Mouse (Mus musculus) spleen, adult 2 months (tissue): ENCODE results near the gene Zfp335.

Source experiments
- CTCF ChIP-seq: fragments of 200-500 bp; IDR thresholded peaks from 2 replicates; pipeline ENCODE4 v1.5.1; 2011; ENCODE audit warnings: mild to moderate bottlenecking, inconsistent platforms; ENCODE audit not compliant: insufficient read depth, insufficient read length, insufficient replicate concordance; ENCODE audit errors: extremely low read depth
- POLR2A ChIP-seq: fragments of 200-500 bp; IDR thresholded peaks from 2 replicates; pipeline ENCODE4 v1.6.1; 2011; ENCODE audit warnings: low read depth, low read length, inconsistent platforms

- no peak for TF ChIP-seq CTCF
- no peak for TF ChIP-seq POLR2A
Observed at GRCm38 (mm10) chr2:164921984-164922383, 10.4 kb upstream of the Zfp335 start.
